Mouse (Mus musculus): ENCODE data around the gene Dennd6a. TPM values are rescaled to one million over a fixed set of nuclear protein-coding genes. Genes with fewer than 3 reads are reported as not detected.
A peak's percentile ranks its signal among the peaks of the same experiment; 100 is the strongest.

Dennd6a gene
- total and polyA plus RNA-seq, 3 experiments, result 11.2 to 97.5 (median 51.6) TPM

DNA sequence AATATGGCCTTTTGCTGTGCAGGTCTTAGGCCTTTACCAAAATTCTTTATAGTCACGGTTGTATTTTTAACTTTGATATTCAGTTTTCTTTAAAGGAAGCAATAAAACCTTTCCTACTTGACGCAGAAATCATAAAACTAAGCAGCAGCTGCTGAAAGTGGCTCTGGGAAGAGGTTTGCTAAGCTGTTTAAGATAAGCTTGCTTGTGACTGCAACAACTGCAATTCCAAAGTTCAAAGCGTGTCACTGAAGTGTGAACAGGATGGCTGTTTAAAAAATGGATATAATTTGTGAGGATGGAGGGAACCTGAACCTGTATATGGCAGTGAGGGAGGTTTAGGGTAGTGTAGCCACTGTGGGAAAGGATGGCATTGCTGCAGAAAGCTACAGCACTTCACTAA is 88.4 kb downstream of the Dennd6a start:
- H3K36me3 ChIP-seq (replicated peaks), result peaks cover 80% of the 10 kb centered on the region
- no peaks in the 10 kb centered on the region for H3K9me3 ChIP-seq (replicated peaks)
- TF ChIP-seq GATA2 (IDR thresholded peaks at IDR 0.05; ENCODE audit: borderline replicate concordance, low read depth, low read length), result no peak
- TF ChIP-seq TAL1 (conservative IDR thresholded peaks at IDR 0.05; ENCODE audit: low read depth, low read length), result no peak
- no peak for TF ChIP-seq GATA1 (IDR thresholded peaks at IDR 0.05; ENCODE audit: borderline replicate concordance, low read length)
- no peak for TF ChIP-seq CTCF (IDR thresholded peaks at IDR 0.05; ENCODE audit: low read depth, low read length)
- no peak for TF ChIP-seq POLR2AphosphoS5 (IDR thresholded peaks at IDR 0.05; ENCODE audit: insufficient replicate concordance, low read depth, low read length)
- H3K27me3 ChIP-seq (ENCODE audit: insufficient read depth, low read length), result no peaks in the 10 kb centered on the region
- DNase-seq (ENCODE audit: low spot score) (no peak), ATAC-seq (ENCODE audit: extremely low read depth, insufficient number of reproducible peaks, low FRiP score, poor library complexity, severe bottlenecking) (no peak)
- peaks cover 20% of the 10 kb centered on the region for H3K4me1 ChIP-seq (ENCODE audit: insufficient read depth, low read depth, low read length)
- H3K4me3 ChIP-seq (ENCODE audit: low read depth, low read length), result no peak overlapping the region

DNA sequence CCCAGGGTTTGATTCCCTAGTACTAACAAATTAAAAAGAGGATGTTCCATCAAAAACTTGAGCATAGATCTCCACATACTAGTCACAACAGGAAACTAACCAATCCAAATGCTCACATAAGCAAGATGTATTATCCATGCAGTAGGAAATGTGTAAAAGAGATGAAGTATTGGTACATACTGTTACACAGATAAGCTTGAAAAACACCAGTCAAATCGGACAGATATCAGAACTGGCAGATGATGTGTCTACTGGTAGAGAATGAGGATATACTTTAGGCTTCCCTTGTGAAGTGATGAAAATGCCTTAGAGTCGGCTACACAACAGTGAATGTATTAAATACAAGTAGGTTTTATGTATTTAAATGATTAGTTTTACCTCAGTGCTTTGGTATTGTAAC is 88.8 kb downstream of the Dennd6a start:
- H3K36me3 ChIP-seq (replicated peaks), result peaks cover 77% of the 10 kb centered on the region
- ATAC-seq (ENCODE audit: extremely low read depth, insufficient number of reproducible peaks, low FRiP score, poor library complexity, severe bottlenecking) (no peak), DNase-seq (ENCODE audit: low spot score) (no peak)
- H3K4me1 ChIP-seq (ENCODE audit: insufficient read depth, low read depth, low read length), result peaks cover 20% of the 10 kb centered on the region
- no peak overlapping the region for H3K4me3 ChIP-seq (ENCODE audit: low read depth, low read length)
- no peaks in the 10 kb centered on the region for H3K27me3 ChIP-seq (ENCODE audit: insufficient read depth, low read length)
- no peaks in the 10 kb centered on the region for H3K9me3 ChIP-seq (replicated peaks)
- TF ChIP-seq POLR2AphosphoS5 (IDR thresholded peaks at IDR 0.05; ENCODE audit: insufficient replicate concordance, low read depth, low read length) (no peak), CTCF (IDR thresholded peaks at IDR 0.05; ENCODE audit: low read depth, low read length) (no peak), GATA2 (IDR thresholded peaks at IDR 0.05; ENCODE audit: borderline replicate concordance, low read depth, low read length) (no peak), GATA1 (IDR thresholded peaks at IDR 0.05; ENCODE audit: borderline replicate concordance, low read length) (no peak), TAL1 (conservative IDR thresholded peaks at IDR 0.05; ENCODE audit: low read depth, low read length) (no peak)

DNA sequence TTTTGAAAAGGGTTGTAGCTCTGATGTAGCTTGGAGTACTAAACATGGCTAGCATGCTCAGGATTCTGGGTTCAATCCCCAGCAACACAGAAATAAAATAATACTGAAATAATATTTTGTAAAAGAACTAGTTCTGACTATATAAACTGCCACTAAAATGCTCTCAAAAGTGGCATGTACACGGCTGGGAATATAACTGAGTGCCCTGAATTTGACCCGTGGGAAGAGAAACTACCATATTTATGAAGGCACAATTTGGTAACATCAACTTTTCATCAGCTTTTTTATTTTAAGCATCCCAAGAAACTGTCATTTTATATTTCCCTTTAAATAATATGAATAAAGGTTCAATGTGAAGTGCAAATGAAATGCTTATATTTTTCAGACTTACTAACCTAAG is 90.2 kb downstream of the Dennd6a start:
- Histone ChIP-seq H3K4me3 (ENCODE audit: low read depth, low read length) (no peak overlapping the region), H3K9me3 (replicated peaks) (no peaks in the 10 kb centered on the region), H3K36me3 (replicated peaks) (peaks cover 74% of the 10 kb centered on the region), H3K4me1 (ENCODE audit: insufficient read depth, low read depth, low read length) (peaks cover 26% of the 10 kb centered on the region), H3K27me3 (ENCODE audit: insufficient read depth, low read length) (no peaks in the 10 kb centered on the region)
- no peak for DNase-seq (ENCODE audit: low spot score)
- TF ChIP-seq GATA1 (IDR thresholded peaks at IDR 0.05; ENCODE audit: borderline replicate concordance, low read length), result no peak
- TF ChIP-seq TAL1 (conservative IDR thresholded peaks at IDR 0.05; ENCODE audit: low read depth, low read length), result no peak
- no peak for TF ChIP-seq GATA2 (IDR thresholded peaks at IDR 0.05; ENCODE audit: borderline replicate concordance, low read depth, low read length)
- no peak for TF ChIP-seq CTCF (IDR thresholded peaks at IDR 0.05; ENCODE audit: low read depth, low read length)
- no peak for TF ChIP-seq POLR2AphosphoS5 (IDR thresholded peaks at IDR 0.05; ENCODE audit: insufficient replicate concordance, low read depth, low read length)
- ATAC-seq (ENCODE audit: extremely low read depth, insufficient number of reproducible peaks, low FRiP score, poor library complexity, severe bottlenecking), result no peak

DNA sequence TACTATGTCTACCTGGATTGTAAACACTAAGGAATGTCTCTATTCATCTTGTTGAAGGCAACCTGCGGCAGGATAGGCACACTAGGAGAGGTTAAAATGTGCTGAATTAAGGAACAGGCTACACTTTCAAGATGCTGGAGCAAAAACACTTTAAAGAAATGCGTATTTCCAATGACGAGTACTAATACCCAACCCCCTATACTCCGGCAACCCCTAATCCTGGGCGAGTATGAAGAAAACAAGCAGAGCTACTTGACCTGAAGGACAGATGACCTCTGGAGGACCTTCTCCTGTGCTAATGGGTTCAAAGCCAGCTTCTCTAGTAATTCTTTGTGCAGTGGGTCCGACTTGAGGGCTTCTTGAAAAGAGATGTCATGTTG is 94.3 kb downstream of the Dennd6a start:
- peak overlapping the region; percentile 99 for H3K4me3 ChIP-seq (ENCODE audit: low read depth, low read length)
- H3K4me1 ChIP-seq (ENCODE audit: insufficient read depth, low read depth, low read length), result peaks cover 41% of the 10 kb centered on the region
- peaks cover 45% of the 10 kb centered on the region for H3K36me3 ChIP-seq (replicated peaks)
- H3K9me3 ChIP-seq (replicated peaks), result no peaks in the 10 kb centered on the region
- TF ChIP-seq GATA1 (IDR thresholded peaks at IDR 0.05; ENCODE audit: borderline replicate concordance, low read length) (no peak), TAL1 (conservative IDR thresholded peaks at IDR 0.05; ENCODE audit: low read depth, low read length) (no peak), GATA2 (IDR thresholded peaks at IDR 0.05; ENCODE audit: borderline replicate concordance, low read depth, low read length) (no peak), POLR2AphosphoS5 (IDR thresholded peaks at IDR 0.05; ENCODE audit: insufficient replicate concordance, low read depth, low read length) (no peak), CTCF (IDR thresholded peaks at IDR 0.05; ENCODE audit: low read depth, low read length) (no peak)
- ATAC-seq (ENCODE audit: extremely low read depth, insufficient number of reproducible peaks, low FRiP score, poor library complexity, severe bottlenecking), result no peak
- no peaks in the 10 kb centered on the region for H3K27me3 ChIP-seq (ENCODE audit: insufficient read depth, low read length)
- DNase-seq (ENCODE audit: low spot score), result no peak

DNA sequence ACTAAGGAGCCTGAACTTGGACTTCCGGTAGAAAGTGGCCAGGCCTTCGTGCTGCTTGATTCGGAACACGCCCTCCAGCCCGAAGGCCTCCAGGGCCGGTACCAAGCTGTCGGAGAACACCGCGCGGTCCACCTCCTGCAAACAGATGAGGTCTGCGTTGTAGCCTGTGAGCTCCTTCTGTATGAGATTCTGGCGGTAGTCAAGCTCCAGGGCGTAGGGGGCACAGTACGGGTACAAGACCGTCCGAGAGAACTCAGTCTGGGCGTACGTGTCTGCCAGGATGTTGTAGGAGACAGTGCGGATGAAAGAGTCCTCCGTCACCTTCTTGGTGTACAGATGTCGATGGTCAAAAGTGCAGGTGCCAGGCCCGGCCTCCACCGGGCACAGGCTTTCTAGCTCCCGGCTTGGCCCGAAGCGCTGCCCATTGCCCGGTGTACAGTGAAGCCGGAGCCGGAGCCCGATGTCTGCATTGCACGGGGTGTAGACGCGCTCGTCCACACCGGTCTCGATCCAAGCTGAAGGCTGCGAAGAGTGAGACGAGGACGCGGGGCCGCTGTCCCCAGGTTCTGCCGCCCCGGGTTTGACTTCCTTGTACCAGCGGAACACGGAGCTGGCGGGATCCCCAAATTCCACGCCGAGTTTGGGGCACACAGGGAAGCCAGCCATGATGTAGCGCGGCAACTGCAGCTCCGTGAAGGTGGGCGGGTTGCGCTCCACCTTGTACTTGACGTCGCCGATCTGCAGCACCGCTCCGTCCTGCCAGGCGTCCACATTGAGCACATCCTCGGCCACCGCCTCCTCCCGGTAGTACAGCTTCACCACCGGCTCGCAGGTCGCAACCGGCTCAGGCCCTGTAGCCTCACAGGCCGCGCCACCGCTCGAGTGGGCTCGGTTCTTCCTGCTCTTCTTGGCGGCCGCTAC is 95.0 kb downstream of the Dennd6a start:
- TF ChIP-seq POLR2AphosphoS5 (IDR thresholded peaks at IDR 0.05; ENCODE audit: insufficient replicate concordance, low read depth, low read length) (no peak), GATA1 (IDR thresholded peaks at IDR 0.05; ENCODE audit: borderline replicate concordance, low read length) (no peak), CTCF (IDR thresholded peaks at IDR 0.05; ENCODE audit: low read depth, low read length) (no peak), TAL1 (conservative IDR thresholded peaks at IDR 0.05; ENCODE audit: low read depth, low read length) (no peak), GATA2 (IDR thresholded peaks at IDR 0.05; ENCODE audit: borderline replicate concordance, low read depth, low read length) (no peak)
- ATAC-seq (ENCODE audit: extremely low read depth, insufficient number of reproducible peaks, low FRiP score, poor library complexity, severe bottlenecking), result 0 out of 2 replicates have a peak, but pooled peaks have one; percentile 23
- peaks cover 44% of the 10 kb centered on the region for H3K36me3 ChIP-seq (replicated peaks)
- H3K4me1 ChIP-seq (ENCODE audit: insufficient read depth, low read depth, low read length), result peaks cover 41% of the 10 kb centered on the region
- no peaks in the 10 kb centered on the region for H3K27me3 ChIP-seq (ENCODE audit: insufficient read depth, low read length)
- H3K4me3 ChIP-seq (ENCODE audit: low read depth, low read length), result peak overlapping the region; percentile 99
- H3K9me3 ChIP-seq (replicated peaks), result no peaks in the 10 kb centered on the region
- peak; percentile 25 for DNase-seq (ENCODE audit: low spot score)

DNA sequence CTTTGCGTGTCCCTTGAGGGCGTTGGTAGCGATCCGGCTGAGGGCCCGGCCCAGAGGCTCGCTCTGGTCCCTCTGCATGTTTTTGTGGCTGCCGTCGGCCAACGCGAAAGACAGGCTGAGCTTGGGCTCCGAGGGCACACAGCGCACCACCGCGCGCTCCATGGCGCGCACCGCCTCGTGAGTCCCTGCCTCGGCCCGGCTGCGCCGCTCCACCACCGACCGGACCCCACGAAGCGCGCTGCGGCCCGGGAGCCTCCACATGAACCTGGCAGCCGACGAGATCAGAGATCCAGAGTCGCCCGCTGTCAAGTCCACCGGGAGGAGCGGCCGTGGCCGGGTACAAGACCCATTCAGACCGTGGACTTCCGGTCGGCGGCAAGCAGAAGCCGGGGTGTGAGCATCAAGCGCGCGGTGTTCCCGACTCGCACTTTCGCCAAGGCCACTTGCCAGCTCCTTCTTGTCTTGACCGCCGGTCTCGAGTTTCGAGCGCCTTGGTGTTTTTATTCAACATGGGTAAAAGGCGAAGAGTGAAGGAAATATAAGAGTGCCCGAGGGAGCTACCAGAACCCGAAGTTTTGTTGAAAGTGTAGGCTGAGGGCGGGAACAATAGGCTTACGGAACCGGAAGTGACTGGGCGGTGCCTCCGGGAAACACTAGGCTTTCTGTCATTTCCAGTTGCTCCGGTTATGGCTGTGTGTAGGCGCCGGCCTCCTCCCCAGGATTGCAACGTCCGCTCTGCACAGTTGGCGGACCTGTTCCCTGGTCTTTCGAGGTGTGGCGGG is 95.8 kb downstream of the Dennd6a start, which contains the start of gene Pde12:
Gene Pde12, minus strand, starts transcription at position 592 of the 782 bp plus-strand sequence.
- TF ChIP-seq CTCF (IDR thresholded peaks at IDR 0.05; ENCODE audit: low read depth, low read length) (no peak), POLR2AphosphoS5 (IDR thresholded peaks at IDR 0.05; ENCODE audit: insufficient replicate concordance, low read depth, low read length) (no peak), TAL1 (conservative IDR thresholded peaks at IDR 0.05; ENCODE audit: low read depth, low read length) (no peak), GATA2 (IDR thresholded peaks at IDR 0.05; ENCODE audit: borderline replicate concordance, low read depth, low read length) (no peak), GATA1 (IDR thresholded peaks at IDR 0.05; ENCODE audit: borderline replicate concordance, low read length) (no peak)
- Histone ChIP-seq H3K27me3 (ENCODE audit: insufficient read depth, low read length) (no peaks in the 10 kb centered on the region), H3K36me3 (replicated peaks) (peaks cover 37% of the 10 kb centered on the region), H3K4me1 (ENCODE audit: insufficient read depth, low read depth, low read length) (peaks cover 41% of the 10 kb centered on the region), H3K4me3 (ENCODE audit: low read depth, low read length) (peak within 1 kb of the TSS; percentile 99), H3K9me3 (replicated peaks) (no peaks in the 10 kb centered on the region)
- DNase-seq (ENCODE audit: low spot score) (peak; percentile 84), ATAC-seq (ENCODE audit: extremely low read depth, insufficient number of reproducible peaks, low FRiP score, poor library complexity, severe bottlenecking) (peak; percentile 86)
